Mouse (Mus musculus) heart, embryonic 10.5 days (tissue): Measurements from ENCODE around the gene AI481877. TPM values are rescaled to one million over a fixed set of nuclear protein-coding genes. Genes with fewer than 3 reads are reported as not detected.

ENCODE experiments used
- DNase-seq: peaks from one replicate; pipeline ENCODE4 v3.0.0-alpha.2; 2017; ENCODE audit warnings: low spot score
- H3K27ac ChIP-seq: fragments of 300-500 bp; sonication (generic); 2 replicates; pipeline ENCODE4 v1.5.1; 2016; ENCODE audit warnings: mild to moderate bottlenecking
- H3K27me3 ChIP-seq: fragments of 300-500 bp; sonication (generic); 2 replicates; pipeline ENCODE4 v1.6.1; 2016; ENCODE audit warnings: mild to moderate bottlenecking; ENCODE audit not compliant: poor library complexity, insufficient read depth, severe bottlenecking
- H3K36me3 ChIP-seq: fragments of 300-500 bp; sonication (generic); 2 replicates; pipeline ENCODE4 v1.6.1; 2016; ENCODE audit warnings: mild to moderate bottlenecking, moderate library complexity
- H3K4me1 ChIP-seq: fragments of 300-500 bp; sonication (generic); 2 replicates; pipeline ENCODE4 v1.6.1; 2016; ENCODE audit warnings: mild to moderate bottlenecking
- H3K4me3 ChIP-seq: fragments of 300-500 bp; sonication (generic); 2 replicates; pipeline ENCODE4 v1.5.1; 2016; ENCODE audit warnings: mild to moderate bottlenecking, moderate library complexity
- H3K9me3 ChIP-seq: fragments of 300-500 bp; sonication (generic); 2 replicates; pipeline ENCODE4 v1.6.1; 2016; ENCODE audit warnings: mild to moderate bottlenecking, moderate library complexity
- WGBS: fragments of 180-500 bp; shearing (Covaris S2); methylation state at CpG from one replicate; pipeline ENCODE4 v1.1.7; 2016; 5-methylcytosine and 5-hydroxymethylcytosine counted together
- polyA plus RNA-seq: library from polyadenylated mRNA; unstranded; fragments of >200 nt; fragmentation: Nextera tagmentation; extraction: Ambion mirVana; gene quantifications from 2 replicates; pipeline ENCODE4 v1.2.1, GENCODE M21; 2016

The AI481877 gene
- polyA plus RNA-seq, 1 experiment from 2014 or later: not detected

DNA sequence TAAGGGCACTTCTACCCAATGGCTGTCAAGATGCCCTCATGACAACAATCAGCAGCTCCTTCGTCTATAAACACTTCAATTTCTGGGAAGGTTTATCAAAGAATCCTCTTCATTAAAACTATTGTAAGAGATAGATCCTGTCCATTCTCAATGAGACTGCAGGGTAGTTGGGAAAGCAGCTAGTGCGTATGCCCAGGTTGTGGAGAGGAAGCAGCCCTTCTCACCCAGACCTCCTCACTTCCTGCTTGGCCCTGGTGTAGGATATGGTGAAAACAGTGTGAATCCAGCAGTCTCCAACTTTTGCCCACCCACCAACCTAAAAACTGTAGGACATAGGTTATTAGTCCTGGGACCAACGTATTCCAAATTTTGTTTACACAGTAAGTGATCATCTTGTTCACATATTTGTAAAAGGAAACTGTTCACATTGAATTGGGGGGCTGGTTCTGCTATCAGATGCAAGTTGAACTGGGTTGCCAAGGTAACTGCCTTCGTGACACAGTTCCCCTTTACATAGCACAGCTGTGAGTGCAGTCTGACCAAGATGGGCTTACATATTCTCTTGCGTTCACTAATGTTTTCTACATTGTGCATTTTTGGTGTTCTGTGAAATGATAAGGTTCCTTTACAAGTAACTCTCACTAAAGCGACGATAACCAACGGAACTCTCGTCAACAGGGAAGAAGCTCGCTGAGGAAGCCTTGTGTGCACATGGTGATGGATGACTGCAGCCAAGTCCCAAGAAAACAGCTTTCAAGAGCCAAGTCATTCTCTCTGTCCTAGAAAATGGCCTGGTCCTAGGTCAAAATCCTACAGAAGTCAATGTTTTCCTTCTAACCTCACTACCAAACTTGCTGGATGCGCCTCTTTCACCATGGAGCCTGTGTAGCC, 98.1 kb downstream of the AI481877 start:
- H3K9me3 ChIP-seq: no peaks in the 10 kb centered on the region
- no peaks in the 10 kb centered on the region for H3K27me3 ChIP-seq
- no peak overlapping the region for H3K4me3 ChIP-seq
- WGBS: 82% methylated on average over 11 of the region's 11 CpGs
- H3K27ac ChIP-seq: no peak overlapping the region
- no peak for DNase-seq
- 0 out of 2 replicates have a peak, but pooled peaks cover 8% of the 10 kb centered on the region for H3K4me1 ChIP-seq
- no peaks in the 10 kb centered on the region for H3K36me3 ChIP-seq

DNA sequence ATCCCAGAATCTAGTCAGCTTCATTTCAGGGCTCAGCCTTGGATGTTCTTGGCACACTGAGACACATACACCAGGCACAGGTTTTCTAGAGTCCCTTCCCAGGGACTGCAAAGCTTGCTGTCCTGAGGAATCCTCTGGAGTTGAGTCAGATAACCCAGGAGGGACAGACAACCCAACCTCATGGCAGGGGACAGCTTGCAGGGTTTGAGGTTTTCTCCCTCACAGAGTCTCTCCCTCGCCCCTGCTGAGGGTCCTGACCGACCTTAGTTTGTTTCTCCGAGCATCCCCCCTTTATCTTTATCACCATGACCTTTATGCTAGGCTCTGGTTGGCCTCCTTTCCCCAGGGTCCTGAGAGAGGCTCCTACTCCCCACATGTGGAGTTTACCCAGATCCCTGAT, 101.3 kb downstream of the AI481877 start:
- H3K36me3 ChIP-seq: no peaks in the 10 kb centered on the region
- 0 out of 2 replicates have a peak, but pooled peaks cover 14% of the 10 kb centered on the region for H3K4me1 ChIP-seq
- no peak overlapping the region for H3K4me3 ChIP-seq
- DNase-seq: no peak
- H3K9me3 ChIP-seq: no peaks in the 10 kb centered on the region
- WGBS: 44% methylated on average over 3 of the region's 3 CpGs
- H3K27ac ChIP-seq: no peak overlapping the region
- no peaks in the 10 kb centered on the region for H3K27me3 ChIP-seq

DNA sequence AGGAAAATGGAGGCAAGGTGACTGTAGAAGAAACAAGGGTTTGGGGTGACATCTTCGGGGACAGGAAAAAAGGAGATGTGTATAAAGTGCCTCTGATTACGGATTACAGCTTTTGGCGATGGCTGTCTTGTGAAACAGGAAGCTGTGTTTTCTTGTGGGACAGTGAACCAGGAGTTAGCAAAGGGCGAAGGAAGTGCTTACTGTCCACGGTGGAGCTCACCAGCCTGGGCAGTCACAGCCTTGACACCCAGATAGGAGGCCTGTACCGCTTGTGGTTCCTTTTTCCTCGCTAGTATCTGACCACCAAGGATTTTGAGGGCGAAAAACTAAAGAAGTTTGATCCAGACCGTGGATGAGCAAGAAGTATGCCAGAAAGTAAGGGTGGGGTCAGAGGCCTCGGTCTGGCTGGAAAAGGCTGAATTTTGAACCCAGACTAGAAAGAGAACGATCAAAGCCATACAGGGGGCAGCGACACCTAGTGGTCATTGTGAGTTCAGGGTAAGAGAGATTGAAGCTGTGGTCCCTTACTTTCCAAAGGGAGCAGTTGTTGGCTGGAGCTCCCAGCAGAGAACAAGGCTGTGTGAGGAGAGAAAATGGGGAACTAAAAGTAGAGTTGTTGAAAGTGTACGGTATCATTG, 102.2 kb downstream of the AI481877 start:
- Histone ChIP-seq H3K9me3 (no peaks in the 10 kb centered on the region), H3K4me3 (no peak overlapping the region), H3K27ac (no peak overlapping the region), H3K4me1 (0 out of 2 replicates have a peak, but pooled peaks cover 14% of the 10 kb centered on the region), H3K36me3 (no peaks in the 10 kb centered on the region), H3K27me3 (no peaks in the 10 kb centered on the region)
- DNase-seq: peak; percentile 85
- WGBS: 54% methylated on average over 13 of the region's 13 CpGs

DNA sequence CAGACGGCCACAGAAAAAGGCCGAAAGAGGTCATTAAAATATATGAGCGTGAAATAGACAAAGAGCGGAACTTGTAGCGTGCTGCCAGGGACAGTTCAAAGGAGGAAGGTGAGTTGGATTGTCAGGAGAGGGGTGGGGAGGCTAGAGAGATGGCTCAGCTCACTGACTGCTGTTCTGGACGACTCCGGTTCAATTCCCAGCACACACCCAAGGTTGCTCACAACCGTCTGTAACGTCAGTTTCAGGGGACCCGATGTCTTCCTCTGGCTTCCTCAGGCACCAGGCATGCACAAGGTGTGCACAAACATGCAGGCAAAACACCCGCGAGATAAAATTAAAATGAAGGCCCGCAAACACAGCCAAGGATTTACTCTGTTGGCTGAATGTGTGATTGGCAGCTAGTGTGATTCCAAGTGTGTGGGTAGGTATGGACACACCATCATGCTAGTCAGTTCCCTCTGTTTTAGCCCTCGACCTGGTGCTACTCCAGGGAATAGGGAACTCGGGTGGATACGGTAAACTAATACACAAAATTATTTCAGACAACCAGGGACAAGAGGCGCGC, 102.9 kb downstream of the AI481877 start:
- 67% methylated on average over 18 of the region's 18 CpGs for WGBS
- no peaks in the 10 kb centered on the region for H3K27me3 ChIP-seq
- H3K27ac ChIP-seq: no peak overlapping the region

DNA sequence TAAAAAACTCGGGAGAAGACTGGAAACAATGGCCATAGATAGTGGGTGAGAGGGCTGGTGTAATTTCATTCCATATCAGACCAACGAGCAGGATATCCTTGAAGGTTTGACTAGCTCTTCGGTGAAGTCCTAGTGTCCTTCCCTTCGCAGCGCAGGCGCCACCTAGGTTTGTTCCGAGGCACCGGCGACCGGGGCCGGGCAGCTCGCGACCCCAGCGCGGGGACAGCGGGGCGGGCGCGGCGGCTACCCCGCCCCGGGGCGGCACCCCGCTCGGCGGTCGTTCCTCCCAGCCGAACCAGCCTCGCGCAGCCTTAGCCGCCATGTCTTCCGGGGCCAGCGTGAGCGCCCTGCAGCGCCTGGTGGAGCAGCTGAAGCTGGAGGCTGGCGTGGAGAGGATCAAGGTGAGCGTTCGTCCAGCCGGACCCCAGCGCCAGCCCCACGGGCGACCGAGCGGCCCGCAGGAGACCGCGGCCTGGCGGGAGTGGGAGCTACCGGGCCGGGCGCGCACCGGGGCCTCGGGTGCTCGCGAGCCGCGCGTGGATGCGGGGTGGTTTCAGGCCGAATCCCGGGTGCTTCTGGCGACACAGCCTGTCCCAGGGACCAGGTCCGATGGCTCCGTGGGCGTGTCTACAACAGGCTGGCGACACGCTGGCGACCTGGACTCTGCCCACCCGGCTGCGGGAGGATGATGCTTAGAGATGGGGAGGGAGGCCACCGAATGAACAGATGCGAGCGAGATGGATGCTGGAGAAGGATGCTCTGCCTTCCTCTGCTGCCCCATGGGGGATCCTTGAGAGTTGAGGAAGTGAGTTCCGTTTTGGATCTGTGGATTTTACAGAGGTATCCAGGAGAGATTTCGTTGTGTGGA, 103.6 kb downstream of the AI481877 start, which contains the start of gene Gng10:
TSS of gene Gng10 (plus strand) at position 171 of the 868 bp plus-strand sequence.
- H3K27me3 ChIP-seq: no peaks in the 10 kb centered on the region
- H3K4me1 ChIP-seq: 0 out of 2 replicates have a peak, but pooled peaks cover 14% of the 10 kb centered on the region
- H3K4me3 ChIP-seq: peak within 1 kb of the TSS; percentile 80
- no peaks in the 10 kb centered on the region for H3K36me3 ChIP-seq
- peak within 1 kb of the TSS; percentile 91 for H3K27ac ChIP-seq
- 10% methylated on average over 76 of the region's 76 CpGs for WGBS
- peak; percentile 80 for DNase-seq
- no peaks in the 10 kb centered on the region for H3K9me3 ChIP-seq

More for the DNA sequence above, 102.9 kb downstream of the AI481877 start:
- peak overlapping the region; percentile 80 for H3K4me3 ChIP-seq
- no peaks in the 10 kb centered on the region for H3K9me3 ChIP-seq
- DNase-seq: no peak
- H3K4me1 ChIP-seq: 0 out of 2 replicates have a peak, but pooled peaks cover 14% of the 10 kb centered on the region
- no peaks in the 10 kb centered on the region for H3K36me3 ChIP-seq

DNA sequence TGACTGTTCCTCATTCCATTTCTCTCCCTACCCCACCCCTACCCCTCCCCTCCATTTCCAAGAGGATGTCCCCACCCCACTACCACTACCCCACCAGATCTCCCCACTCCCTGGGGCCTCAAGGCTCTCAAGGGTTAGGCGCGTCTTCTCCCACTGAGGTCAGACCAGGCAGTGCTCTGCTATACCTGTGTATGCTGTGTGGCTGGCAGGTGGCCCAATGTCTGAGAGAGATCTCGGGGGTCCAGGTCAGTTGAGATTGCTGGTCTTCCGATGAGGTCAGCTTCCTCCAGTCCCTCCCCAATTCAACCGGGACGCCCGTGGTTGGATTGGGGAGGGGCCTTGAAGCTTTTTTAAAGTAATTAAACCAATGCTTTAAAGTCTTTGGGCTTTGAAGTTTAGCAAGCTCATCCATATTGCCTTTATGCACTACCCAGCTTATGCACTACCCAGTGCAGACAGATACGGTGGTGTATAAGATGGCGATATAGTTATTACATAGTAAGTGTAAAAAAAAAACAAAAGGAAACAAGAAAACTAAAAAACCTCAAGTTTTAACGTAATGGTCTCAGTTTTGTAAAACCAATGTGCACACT, 104.4 kb downstream of the AI481877 start:
- Histone ChIP-seq H3K9me3 (no peaks in the 10 kb centered on the region), H3K27ac (no peak overlapping the region), H3K36me3 (no peaks in the 10 kb centered on the region), H3K4me3 (peak overlapping the region; percentile 80), H3K27me3 (no peaks in the 10 kb centered on the region), H3K4me1 (0 out of 2 replicates have a peak, but pooled peaks cover 14% of the 10 kb centered on the region)
- DNase-seq: no peak
- 83% methylated on average over 10 of the region's 10 CpGs for WGBS

DNA sequence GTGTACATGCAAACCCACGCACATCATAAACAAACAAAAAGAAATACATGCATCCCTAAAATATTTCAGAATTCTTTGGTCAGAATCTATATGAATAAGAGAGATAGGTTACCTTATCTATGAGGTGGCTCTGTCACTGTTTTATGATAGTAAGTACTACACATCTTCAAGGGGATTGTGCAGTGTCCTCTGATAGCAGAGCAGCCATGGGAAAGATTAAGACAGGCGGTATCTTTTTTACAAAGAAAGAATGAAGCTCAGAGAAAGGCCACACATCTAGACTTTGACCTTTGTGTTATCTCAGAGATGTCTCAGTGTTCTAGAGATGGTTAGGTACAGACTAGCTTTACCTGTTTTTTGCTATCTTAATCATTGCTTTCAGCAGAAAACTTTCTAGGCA, 121.9 kb downstream of the AI481877 start:
- 82% methylated on average over 2 of the region's 2 CpGs for WGBS
- H3K36me3 ChIP-seq: peaks cover 46% of the 10 kb centered on the region
- H3K4me1 ChIP-seq: 0 out of 2 replicates have a peak, but pooled peaks cover 5% of the 10 kb centered on the region
- no peaks in the 10 kb centered on the region for H3K27me3 ChIP-seq
- H3K27ac ChIP-seq: no peak overlapping the region
- no peaks in the 10 kb centered on the region for H3K9me3 ChIP-seq
- no peak overlapping the region for H3K4me3 ChIP-seq
- DNase-seq: no peak

DNA sequence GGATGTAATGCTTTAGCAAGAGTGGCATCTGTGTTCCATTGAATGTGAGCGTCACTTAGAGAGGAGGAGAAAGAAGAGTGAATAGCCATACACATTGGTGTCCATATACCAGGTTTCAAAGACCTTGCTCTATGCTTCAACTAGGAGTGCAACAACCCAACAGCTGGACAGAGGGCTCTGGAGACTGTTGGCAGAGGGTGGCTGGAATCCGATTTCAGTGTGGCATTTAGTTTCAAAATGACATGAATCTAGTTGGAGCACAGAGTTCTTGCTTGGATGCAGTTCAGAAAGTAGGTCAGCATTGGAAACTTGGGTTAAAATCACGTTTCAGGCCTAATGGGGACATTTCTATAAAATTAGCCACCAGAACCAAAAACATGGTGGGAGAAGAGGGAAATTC, 123.6 kb downstream of the AI481877 start:
- H3K4me3 ChIP-seq: no peak overlapping the region
- H3K36me3 ChIP-seq: peaks cover 32% of the 10 kb centered on the region
- DNase-seq: no peak
- no peak overlapping the region for H3K27ac ChIP-seq
- peaks cover 14% of the 10 kb centered on the region for H3K4me1 ChIP-seq
- no peaks in the 10 kb centered on the region for H3K27me3 ChIP-seq
- WGBS: 90% methylated on average over 3 of the region's 3 CpGs
- no peaks in the 10 kb centered on the region for H3K9me3 ChIP-seq

DNA sequence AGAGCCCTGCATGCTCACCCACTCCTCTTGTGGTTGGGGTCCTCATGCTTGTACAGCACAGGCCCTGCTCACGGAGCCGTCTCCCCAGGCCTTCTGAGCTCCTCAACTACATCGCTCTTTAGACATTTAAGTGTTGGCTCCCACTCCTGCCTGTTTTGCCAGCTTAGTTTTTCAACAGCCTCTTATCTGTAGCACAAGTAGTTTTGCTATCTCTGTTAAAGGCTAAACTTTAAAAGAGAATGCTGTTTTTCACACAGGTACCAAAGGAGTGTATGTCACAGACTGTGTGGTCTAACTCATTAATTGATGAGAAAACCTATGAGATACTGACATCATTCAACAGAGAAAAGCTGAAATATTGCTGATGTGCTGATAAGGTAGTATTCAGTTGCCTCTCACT, 127.3 kb downstream of the AI481877 start:
- Histone ChIP-seq H3K4me1 (peaks cover 27% of the 10 kb centered on the region), H3K27ac (no peak overlapping the region), H3K36me3 (peaks cover 11% of the 10 kb centered on the region; the same call in 1 of the 2 replicates), H3K9me3 (no peaks in the 10 kb centered on the region), H3K4me3 (no peak overlapping the region), H3K27me3 (no peaks in the 10 kb centered on the region)
- no peak for DNase-seq
- 48% methylated on average over 3 of the region's 3 CpGs for WGBS

DNA sequence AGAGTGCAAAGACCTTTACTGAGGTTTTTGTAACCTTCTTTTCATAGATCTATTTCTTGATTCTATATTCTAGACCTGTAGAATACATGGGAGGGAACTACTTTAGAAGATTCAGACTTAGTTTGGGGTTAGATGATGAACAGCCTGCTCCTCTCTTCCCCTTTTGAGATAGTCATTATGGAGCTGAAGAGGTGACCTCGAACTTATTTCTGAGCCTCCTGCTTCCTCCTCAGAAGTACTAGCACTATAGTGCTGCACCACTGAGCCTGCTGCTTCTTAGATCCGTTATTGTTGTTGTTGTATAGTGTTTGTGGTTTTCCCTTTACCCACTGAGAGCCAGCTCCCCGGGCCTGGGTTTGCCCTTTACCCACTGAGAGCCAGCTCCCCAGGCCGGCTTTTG, 129.1 kb downstream of the AI481877 start:
- Histone ChIP-seq H3K36me3 (0 out of 2 replicates have a peak, but pooled peaks cover 5% of the 10 kb centered on the region), H3K9me3 (no peaks in the 10 kb centered on the region), H3K27me3 (no peaks in the 10 kb centered on the region), H3K4me1 (peaks cover 40% of the 10 kb centered on the region), H3K4me3 (no peak overlapping the region), H3K27ac (no peak overlapping the region)
- WGBS: 79% methylated on average over 4 of the region's 4 CpGs
- no peak for DNase-seq

DNA sequence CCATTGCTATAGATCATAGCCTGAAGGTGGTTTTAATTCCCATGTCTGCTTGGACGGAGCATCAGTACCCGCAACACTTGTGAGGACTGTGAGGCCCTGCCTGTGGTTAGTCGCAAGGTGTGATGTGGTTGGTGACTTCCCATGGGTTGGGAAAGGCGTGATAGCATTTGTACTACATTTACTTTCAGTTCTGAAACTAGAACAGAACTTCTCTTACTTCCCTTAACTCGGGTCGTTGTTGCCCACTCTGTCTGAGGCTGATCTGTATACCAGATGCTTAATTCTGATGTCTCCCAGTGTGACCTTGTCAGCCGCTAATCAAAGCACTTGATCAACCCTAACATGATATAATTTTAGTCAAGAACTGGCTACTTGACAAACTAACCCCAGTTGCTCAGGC, 129.6 kb downstream of the AI481877 start:
- Histone ChIP-seq H3K4me1 (peaks cover 44% of the 10 kb centered on the region), H3K27me3 (no peaks in the 10 kb centered on the region), H3K4me3 (no peak overlapping the region), H3K27ac (no peak overlapping the region), H3K9me3 (no peaks in the 10 kb centered on the region), H3K36me3 (0 out of 2 replicates have a peak, but pooled peaks cover 5% of the 10 kb centered on the region)
- DNase-seq: no peak
- 94% methylated on average over 7 of the region's 7 CpGs for WGBS

DNA sequence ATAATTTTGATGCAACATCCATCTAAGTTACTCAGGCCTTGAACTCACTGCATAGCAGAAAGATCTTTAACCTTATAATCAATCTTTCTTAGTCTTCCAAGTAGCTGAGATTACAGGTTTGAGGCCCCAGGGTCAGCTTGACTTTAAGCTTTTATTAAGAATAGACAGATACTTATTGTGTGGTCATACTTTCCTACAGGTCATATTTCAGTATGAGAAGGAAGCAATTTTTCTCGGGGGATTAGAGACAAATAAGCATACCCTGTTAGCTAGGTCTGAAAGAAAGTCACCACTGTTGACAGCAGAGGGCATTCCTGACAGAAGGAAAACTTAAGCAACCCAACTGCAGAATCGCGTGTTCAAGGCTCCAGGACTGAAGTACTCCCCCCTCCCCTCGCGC, 130.8 kb downstream of the AI481877 start:
- H3K4me3 ChIP-seq: no peak overlapping the region
- no peaks in the 10 kb centered on the region for H3K27me3 ChIP-seq
- H3K36me3 ChIP-seq: no peaks in the 10 kb centered on the region
- no peaks in the 10 kb centered on the region for H3K9me3 ChIP-seq
- 79% methylated on average over 5 of the region's 5 CpGs for WGBS
- H3K4me1 ChIP-seq: peaks cover 51% of the 10 kb centered on the region
- no peak overlapping the region for H3K27ac ChIP-seq
- DNase-seq: no peak
